Mouse (Mus musculus): ENCODE results near the gene Gas2.
A peak's percentile ranks its signal among the peaks of the same experiment; 100 is the strongest.

Gas2 gene

DNA sequence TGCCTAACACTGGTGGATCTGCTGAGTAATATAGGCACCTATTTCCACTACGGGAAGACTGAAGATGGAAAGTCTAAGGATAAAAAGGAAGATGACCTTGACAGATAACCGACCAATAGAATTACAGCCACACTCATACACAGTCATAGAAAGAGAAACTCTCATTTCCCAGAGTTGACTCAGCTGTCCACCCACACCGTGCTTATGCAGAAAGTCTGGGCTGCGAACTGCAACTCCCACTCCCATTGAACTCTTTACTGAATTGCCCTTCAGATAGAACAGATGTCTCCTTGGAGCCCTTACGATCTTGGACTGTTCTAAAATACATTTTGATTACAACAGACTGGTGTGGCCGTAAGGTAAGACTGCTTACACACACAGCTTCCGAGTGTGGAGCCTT is 102.9 kb downstream of the Gas2 start:
- no peak for DNase-seq (ENCODE audit: low read depth in 2 of 2, low spot score in 2 of 2)

DNA sequence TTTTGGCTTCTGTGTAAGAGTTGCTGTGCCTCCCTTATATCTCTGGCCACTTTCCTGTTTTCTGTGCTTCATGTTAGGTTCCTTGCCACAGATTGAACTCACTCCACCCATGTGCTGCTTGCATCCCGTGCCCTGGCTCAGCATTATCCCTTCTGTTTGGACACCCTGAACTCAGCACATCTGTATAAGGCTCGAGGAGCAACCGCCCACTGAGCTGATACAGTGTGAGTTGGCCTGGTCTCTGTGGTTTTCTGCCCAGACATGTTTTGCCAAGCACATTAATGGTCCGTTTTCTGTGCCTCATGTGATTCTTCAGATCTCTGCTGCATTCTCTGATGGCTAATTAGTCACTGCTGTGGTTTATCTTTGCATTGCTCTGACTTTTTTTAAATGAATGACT is 105.8 kb downstream of the Gas2 start:
- DNase-seq (ENCODE audit: low read depth in 2 of 2, low spot score in 2 of 2), result no peak

DNA sequence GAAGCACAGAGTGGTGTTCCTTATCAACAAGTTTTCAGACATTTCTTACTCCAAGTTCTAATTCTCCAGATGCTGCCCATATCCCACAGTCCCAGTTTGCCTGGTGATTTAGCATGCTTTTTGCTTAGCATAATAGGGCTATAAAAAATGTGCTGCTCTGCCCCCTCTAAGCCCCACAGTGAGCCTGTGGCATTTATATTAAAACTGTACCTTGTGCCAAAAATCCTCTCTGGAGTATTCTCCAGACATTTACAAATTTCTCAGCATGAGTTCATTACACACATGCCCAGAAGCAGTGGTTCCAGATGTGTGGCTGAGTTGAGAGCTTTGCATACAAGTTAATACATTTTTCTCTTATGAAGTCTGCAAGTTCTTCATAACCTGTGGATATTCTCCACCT is 107.6 kb downstream of the Gas2 start:
- DNase-seq (ENCODE audit: low read depth in 2 of 2, low spot score in 2 of 2), result no peak

DNA sequence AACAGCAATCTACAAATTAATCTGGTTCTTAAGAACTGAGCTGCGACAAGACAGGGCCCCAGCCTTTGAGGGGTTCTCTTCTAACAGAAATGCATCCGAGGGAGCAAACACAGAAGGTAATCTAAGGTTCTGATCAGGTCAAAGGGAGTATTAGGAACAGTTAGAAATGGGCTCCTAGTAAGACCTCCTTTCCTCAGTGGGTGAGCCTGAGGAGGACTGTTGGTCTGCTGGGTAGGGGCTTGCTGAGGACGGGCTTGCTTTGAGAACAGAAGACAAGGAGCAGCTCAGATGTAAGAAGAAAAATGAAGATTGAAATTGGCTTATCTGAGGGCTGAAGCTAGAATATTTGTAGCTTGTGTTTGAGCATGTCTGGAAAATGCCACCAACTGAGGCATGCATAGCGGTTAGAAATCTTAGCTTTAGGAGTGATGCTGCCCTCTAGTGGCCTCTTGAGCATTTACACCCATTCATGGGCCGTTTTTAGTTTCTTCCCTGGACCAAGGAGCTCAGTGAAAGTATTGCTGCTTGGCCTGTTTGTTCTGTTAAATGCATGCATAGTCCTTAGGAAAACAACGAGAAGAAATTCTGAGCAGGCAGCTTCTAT is 110.5 kb downstream of the Gas2 start:
- no peak for DNase-seq (ENCODE audit: low read depth in 2 of 2, low spot score in 2 of 2)

DNA sequence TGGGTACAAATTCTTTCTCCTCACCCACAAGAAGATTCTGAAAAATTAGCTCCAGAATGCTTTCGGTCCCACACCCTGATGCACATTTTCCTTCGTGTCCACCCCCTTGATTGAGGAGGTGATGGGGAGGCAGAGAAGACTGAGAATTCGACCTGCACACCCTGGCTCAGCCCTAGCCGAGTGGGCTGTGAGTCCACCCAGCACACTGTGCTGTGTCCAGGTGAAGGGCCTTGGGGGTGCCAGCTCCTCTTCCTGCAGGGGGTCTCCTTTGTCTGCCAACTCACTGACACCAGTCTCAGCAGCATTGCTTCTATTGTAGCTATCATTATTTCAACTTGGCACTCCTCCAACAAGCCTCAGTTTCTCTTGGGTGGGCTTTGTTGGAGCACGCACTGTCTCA is 111.3 kb downstream of the Gas2 start:
- no peak for DNase-seq (ENCODE audit: low read depth in 2 of 2, low spot score in 2 of 2)

DNA sequence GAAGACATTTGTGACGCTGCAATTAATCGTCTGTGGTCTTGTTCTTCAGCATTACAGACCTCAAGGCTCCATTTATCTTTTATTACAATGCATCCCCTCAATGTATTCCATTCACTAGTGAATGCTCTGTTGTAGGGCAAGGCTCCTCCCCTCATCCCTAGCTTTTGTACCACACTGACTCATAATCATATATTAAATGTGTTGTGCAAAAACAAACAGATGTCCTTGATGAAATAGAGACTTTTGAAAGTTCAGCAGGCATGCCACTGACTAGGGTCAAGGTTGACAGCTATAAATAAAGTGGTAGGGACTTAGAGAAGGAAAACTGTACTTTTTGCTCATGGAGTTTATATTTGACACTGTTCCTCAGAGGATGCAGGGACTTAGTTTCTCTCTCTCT is 111.7 kb downstream of the Gas2 start:
- DNase-seq (ENCODE audit: low read depth in 2 of 2, low spot score in 2 of 2), result no peak

DNA sequence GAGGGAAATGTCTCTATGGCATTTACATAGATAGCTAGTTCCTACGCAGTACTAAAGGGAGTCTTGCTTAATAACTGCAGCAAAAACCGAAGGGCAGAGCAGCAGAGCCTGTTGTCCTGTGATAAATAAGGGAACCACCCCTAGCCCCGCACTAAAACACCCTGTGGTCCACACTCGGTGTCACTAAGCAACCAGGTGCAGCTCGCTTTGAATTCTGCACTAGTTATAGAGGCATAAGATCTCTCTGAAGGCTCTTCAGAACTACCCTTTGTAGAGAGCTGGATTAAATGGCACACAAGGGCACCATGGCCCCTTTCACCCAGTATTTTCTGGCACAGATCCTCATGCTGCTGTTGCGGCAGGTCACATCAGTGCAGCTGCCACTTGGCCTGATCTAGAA is 113.4 kb downstream of the Gas2 start:
- DNase-seq (ENCODE audit: low read depth in 2 of 2, low spot score in 2 of 2), result no peak

DNA sequence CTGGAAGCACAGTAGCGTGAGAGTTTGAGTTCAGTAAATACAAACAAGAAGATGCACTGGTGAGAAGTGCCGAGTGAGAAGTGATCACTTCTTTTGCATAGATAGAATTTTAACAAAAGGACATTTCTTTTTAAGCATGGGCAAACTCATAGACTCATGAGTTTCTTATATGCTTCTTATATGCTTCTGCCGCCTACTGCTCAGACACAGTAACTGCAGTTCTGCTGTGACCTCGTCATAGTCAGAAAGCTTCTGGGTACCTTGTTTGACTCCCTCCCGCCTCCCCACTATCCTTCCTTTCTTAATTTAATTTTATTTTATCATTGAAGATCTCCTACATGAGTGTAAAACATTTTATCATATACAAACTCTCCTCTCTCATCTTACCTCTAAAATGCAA is 117.5 kb downstream of the Gas2 start:
- DNase-seq (ENCODE audit: low read depth in 2 of 2, low spot score in 2 of 2), result no peak

DNA sequence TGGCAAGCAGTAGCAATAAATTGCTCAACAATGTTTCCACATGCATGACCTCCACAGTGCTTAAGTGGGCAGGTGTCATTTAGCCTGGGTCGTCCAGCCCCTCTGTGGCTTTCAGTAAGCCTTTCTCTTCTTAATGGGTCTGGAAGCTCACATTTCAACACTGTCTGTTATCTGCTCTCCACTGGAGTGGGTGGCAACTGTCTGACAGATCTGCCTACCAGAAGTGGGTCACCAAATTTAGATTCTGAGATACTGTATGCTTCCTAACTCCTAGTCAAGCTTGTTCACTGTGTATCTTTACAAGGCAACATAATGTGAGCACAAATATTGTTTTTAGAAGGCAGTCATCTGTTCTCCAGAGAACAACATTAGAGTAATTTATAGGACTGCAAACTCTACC is 120.5 kb downstream of the Gas2 start:
- DNase-seq (ENCODE audit: low read depth in 2 of 2, low spot score in 2 of 2), result no peak

DNA sequence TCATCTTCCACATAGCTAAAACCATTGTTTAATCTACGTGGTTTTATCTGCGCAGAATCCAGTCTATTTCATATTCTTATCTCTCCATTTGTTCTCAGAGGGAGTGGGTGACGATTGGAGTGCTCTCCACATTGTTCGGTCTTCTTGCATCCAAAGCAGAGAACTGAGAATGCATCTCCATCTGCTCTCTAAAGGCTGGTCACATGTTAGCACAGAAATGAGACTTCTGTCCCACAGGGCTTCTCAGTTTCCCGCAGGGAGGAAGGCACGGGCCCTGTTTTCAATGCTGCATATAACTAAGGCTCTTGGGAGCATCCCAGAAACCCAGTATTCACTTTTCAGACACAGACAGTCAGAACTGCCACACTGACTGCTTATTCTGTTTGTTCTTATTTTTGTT is 123.9 kb downstream of the Gas2 start:
- DNase-seq (ENCODE audit: low read depth in 2 of 2, low spot score in 2 of 2), result no peak

DNA sequence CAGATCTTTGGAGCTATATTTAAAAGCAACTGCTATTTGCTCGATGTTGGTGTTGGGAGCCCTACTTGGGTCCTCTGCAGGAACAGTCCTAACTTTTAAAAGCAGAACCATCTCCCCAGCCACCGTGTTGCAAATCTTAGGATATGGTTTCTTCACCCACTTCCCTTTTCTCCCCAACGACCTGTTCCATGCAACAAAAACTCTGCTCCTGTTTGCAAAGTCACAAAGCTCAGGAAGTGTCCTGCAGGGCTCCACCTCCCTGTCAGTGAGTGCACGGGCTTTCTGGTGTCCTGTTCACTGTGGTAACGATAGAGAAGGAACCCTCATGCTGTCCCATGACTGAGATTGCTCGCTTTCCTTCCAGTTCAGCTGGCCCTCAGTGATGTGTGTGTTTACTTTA is 125.1 kb downstream of the Gas2 start:
- no peak for DNase-seq (ENCODE audit: low read depth in 2 of 2, low spot score in 2 of 2)

DNA sequence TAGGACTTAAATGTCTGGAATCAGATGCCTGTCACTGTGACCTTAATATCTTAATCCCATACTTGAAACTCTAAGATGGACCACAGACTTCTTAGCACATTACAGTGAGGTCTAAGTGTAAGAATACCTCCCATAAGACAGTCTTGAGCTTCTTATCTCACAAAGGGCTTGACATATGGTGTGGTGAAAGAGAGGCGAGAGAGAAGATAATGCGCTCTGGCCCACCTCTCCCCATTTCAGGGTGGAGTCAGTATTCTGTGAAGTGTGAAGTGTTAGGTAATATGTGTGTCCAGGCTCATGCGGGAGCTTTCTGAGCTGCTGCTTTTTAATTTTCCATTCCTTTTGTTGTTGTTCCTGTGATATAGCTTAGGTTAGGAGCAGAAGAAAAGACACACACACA is 129.2 kb downstream of the Gas2 start:
- no peak for DNase-seq (ENCODE audit: low read depth in 2 of 2, low spot score in 2 of 2)

DNA sequence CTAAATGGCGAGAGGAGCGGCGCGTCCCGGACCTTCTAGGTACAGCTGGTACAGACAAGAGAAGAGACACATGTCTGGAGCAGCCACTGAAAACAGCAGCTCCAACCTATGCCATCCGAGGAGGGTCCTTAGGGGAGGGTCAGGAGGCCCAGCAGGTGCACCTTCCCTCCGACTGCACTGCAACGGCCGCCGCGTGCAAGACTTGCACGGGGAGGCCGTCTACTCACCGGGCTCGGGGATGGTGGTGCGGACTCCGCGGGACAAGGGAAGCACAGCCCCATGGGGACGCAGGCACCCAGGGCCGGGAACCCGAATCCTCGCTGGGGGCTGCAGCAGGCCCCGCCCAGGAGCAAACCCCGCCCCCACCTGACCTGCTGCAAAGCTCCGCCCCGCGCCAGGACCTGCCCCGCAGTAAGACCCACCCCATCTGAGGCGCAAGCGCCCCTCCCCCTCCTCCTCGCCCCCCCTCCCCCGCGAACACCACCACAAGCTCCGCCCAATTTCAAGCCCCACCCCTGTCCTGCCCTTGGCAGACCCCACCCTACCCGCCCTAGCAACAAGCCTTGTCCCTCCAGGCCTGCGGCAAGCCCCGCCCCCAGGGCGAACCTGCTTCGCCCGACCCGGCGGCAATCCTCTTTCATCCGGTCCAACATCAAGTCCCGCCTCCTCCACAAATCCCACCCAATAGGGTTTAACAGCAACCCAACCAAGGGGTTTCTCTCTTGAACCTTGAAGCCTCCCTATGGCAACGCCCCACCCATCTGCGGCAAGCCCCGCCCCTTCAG is 143.9 kb downstream of the Gas2 start, which contains the start of gene Svip:
Gene Svip (minus strand): TSS at position 508 of the 785 bp plus-strand sequence.
- peak in 1 of 2 experiments; percentile 1 for DNase-seq (ENCODE audit: low read depth in 2 of 2, low spot score in 2 of 2)

DNA sequence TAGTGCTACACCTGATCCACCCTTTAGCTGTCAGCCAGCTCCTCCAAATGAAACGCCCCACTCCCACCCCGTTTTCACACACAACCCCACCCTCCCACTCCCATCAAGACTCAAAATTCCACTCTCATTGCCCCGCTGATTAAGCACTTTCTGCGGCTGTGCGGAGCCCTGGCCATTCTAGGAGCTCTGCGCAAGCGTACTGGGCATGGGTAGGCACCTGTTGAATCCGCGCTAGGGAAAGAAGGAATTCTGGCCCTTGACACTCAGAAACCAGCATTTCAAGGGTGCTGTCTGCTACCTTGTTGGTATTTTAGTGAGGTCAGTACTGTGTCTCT is 144.4 kb downstream of the Gas2 start:
- no peak for DNase-seq (ENCODE audit: low read depth in 2 of 2, low spot score in 2 of 2)

DNA sequence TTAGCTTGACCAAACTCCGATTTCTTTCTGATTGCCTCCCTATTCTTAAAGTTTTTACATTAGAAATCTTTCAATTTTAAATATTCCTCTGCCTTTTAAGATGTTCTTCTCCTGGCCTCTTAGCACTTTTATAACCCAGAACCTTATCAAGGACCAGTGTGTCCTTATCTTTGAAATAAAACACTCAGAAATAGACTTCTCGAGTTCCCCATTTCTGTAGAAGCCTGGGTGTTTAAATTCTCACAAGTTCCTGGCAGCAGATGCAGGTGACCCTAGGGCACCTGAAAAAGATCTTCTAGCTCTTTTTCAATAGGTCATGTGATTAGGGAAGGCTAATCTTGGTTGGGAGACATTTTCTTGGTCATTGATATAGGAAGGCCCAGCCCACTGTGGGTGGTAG is 145.3 kb downstream of the Gas2 start:
- DNase-seq (ENCODE audit: low read depth in 2 of 2, low spot score in 2 of 2), result no peak

DNA sequence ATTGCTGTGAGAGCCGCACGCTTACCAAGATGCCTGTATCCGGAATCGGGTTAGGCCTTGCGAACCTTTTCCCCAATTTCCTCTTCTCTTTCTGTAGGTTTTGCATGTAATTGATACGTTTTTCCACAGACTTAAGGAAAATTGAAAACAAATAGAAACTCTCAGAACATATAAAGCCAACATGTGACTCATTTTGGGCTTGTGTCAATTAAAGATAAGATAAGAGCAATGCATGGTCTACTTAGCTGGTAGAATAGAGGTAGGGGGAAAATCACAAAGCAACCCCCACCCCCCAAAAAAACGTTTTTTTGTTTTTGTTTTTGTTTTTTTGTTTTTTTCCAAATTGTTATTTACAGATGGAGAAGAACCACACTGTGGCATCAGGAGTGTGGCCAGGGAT is 151.6 kb downstream of the Gas2 start:
- no peak for DNase-seq (ENCODE audit: low read depth in 2 of 2, low spot score in 2 of 2)

DNA sequence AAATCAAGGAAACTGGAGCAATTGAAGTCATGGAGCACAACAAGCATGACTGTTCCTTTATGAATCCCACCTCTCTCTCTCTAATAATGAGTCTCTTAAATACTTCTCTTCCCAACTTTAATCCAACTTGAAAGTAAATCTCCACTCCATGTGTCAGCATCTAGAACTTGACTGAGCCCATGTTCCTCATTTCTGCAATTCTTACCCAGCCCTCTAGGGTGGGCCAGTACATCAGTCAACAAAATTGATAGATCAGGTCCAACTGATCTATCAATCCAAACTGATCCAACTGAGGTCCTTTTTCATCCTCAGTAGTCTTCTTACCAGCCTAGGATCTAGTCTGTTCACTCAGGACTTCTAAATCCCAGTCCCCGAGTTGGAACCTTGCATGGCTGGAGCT is 153.4 kb downstream of the Gas2 start:
- no peak for DNase-seq (ENCODE audit: low read depth in 2 of 2, low spot score in 2 of 2)

DNA sequence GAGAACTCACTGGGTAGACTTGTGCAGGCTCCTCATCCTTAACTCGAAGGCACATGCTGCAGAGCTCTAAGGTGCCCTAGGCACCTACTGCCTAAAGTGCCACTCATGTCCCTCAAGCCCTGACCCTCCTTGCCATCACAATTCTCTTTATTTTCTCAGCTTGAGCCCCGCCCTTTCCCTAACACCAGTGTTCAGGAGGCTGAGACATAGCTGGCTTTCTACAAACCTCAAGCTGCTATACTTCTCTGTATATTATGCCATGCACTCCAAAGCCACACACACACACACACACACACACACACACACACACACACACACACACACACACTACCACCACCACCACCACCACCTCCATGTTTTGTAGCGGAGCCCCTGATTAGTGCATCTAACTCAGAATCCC is 153.8 kb downstream of the Gas2 start, which contains the start of gene 1700015G11Rik:
Gene 1700015G11Rik (minus strand): TSS at position 101 of the 400 bp plus-strand sequence.
- no peak for DNase-seq (ENCODE audit: low read depth in 2 of 2, low spot score in 2 of 2)

DNA sequence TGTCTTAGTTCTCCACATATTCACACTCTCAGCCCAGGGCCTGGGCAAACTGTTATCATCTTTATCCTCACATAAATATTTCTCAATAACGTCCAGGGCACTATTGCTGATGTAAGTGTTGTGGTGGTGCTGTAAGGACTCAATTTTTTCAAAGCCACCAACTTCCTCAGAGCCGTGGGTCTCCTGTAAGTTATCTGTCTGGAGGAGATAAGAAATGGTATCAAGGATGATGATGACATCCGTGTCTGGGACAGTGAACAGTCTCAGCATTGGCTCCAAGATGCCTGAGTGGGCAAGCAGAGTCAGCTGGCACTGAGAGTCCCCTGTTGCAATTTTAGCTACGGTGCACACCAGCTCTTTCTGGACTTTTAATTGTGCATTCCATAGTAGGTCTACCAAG is 160.2 kb downstream of the Gas2 start:
- no peak for DNase-seq (ENCODE audit: low read depth in 2 of 2, low spot score in 2 of 2)

DNA sequence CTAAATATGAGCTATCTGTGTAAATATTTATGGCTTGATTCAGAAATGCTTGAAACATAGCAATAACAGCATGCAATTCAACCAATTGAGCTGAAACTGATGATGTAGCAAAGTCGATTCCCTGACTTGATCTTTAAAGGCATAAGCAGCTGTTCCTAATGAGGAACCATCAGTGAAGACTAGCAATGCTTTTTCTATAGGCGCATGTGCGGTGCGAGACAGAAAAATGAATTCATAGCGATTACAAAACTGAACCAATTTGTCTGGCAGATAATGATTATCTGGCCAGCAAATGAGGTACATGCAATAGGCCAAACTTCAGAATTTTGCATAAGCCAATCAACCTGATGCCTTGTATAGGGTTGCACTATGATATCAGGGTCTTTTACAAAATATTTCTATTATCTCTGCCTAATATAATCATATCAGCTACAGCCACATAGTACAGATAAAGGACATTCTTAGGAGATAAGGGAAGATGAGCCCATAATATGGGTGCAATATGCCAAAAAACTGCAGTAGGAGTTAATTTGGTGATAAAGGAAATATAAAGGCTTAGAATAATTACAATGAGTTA is 162.3 kb downstream of the Gas2 start:
- no peak for DNase-seq (ENCODE audit: low read depth in 2 of 2, low spot score in 2 of 2)

DNA sequence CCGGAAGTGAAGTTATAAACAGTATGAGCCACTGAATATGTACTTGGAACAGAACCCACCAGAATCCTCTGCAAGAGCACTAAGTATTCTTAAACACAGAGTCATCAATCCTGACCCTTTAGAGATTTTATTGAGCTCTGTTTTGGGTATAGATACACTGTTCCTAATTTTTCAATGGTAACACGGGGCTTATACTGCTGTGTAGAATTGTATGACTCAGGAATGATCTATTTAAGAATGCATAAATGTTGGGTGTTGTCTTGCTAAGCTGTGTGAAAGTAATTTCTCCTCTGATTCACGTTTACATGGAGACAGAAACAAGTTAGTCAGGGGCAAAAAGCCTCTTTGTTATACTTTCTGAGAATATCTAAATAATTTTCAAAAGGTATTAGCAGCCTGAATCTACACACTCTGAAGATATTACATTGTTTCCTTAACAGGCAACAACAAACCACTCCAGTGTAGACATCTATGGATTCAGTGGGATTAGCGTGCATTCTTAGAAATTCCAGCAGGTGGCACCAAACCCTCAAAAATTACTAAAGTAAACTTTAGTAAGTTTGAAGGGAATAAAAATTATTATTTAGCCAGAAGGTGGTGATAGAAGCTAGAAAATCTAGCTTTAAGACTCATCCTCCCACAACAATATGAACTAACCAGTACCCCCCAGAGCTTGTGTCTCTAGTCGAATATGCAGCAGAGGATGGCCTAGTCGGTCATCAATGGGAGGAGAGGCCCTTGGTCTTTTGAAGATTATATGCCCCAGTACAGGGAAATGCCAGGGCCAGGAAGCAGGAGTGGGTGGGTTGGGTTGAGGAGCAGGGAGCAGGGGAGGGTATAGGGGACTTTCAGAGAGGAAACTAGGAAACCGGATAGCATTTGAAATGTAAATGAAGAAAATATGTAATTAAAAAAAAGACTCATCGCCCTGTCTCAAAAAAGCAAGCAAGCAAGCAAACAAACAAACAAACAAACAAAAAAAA is 176.1 kb downstream of the Gas2 start:
- no peak for DNase-seq (ENCODE audit: low read depth in 2 of 2, low spot score in 2 of 2)
